Mouse (Mus musculus) midbrain, postnatal 0 days (tissue): ENCODE data around the gene Hist1h4b. TPM values are rescaled to one million over a fixed set of nuclear protein-coding genes. Genes with fewer than 3 reads are reported as not detected.
"Not testable (repeated sequence)": the region's sequence is repeated elsewhere in the genome, so short reads cannot be mapped to it uniquely, and the experiment has no call there.

Experiments used
- ATAC-seq: fragments of 200-750 bp; cut with Nextera tagmentation; 2 replicates; pipeline ENCODE4 v1.8.0; 2017; ENCODE audit warnings: moderate number of reproducible peaks, mild to moderate bottlenecking, moderate TSS enrichment, moderate library complexity; ENCODE audit not compliant: low FRiP score
- DNase-seq: peaks from one replicate; pipeline ENCODE4 v3.0.0-alpha.2; 2015; ENCODE audit warnings: low spot score
- H3K27ac ChIP-seq: fragments of 300-500 bp; sonication (generic); 2 replicates; pipeline ENCODE4 v1.5.1; 2014; ENCODE audit warnings: low read depth, mild to moderate bottlenecking, low read length, mixed read lengths
- H3K27me3 ChIP-seq: fragments of 300-500 bp; sonication (generic); 2 replicates; pipeline ENCODE4 v1.6.1; 2014; ENCODE audit warnings: low read length, control low read depth, mixed read lengths; ENCODE audit not compliant: insufficient read depth
- H3K36me3 ChIP-seq: fragments of 300-500 bp; sonication (generic); 2 replicates; pipeline ENCODE4 v1.6.1; 2014; ENCODE audit warnings: low read length, control low read depth, mixed read lengths; ENCODE audit not compliant: insufficient read depth
- H3K4me1 ChIP-seq: fragments of 300-500 bp; sonication (generic); 2 replicates; pipeline ENCODE4 v1.6.1; 2014; ENCODE audit warnings: mild to moderate bottlenecking, control low read depth, antibody characterized with exemption, low read length, mixed read lengths; ENCODE audit not compliant: insufficient read depth
- H3K4me2 ChIP-seq: fragments of 300-500 bp; sonication (generic); 2 replicates; pipeline ENCODE4 v1.6.1; 2014; ENCODE audit warnings: low read depth, mild to moderate bottlenecking, low read length, mixed read lengths; ENCODE audit not compliant: poor library complexity, severe bottlenecking
- H3K4me3 ChIP-seq: fragments of 300-500 bp; sonication (generic); 2 replicates; pipeline ENCODE4 v1.5.1; 2014; ENCODE audit warnings: low read depth, mild to moderate bottlenecking, low read length, moderate library complexity
- H3K9ac ChIP-seq: fragments of 300-500 bp; sonication (generic); replicated peaks from 2 replicates; pipeline ENCODE4 v1.6.1; 2014; ENCODE audit warnings: mild to moderate bottlenecking, low read length, moderate library complexity, mixed read lengths; ENCODE audit not compliant: poor library complexity, severe bottlenecking
- H3K9me3 ChIP-seq: fragments of 300-500 bp; sonication (generic); 2 replicates; pipeline ENCODE4 v1.6.1; 2016; ENCODE audit warnings: low read length, control low read depth
- CTCF ChIP-seq: IDR thresholded peaks from 2 replicates; pipeline ENCODE4 v1.5.1; 2016; ENCODE audit warnings: antibody characterized with exemption, mild to moderate bottlenecking
- WGBS: fragments of 180-500 bp; shearing (Covaris S2); extraction: QIAGEN DNeasy Blood & Tissue Kit; methylation state at CpG from one replicate; pipeline ENCODE4 v1.1.7; 2014; 5-methylcytosine and 5-hydroxymethylcytosine counted together
- polyA plus RNA-seq: library from polyadenylated mRNA; unstranded; fragments of >200 nt; fragmentation: Nextera tagmentation; extraction: Ambion mirVana; gene quantifications from 2 replicates; pipeline ENCODE4 v1.2.1, GENCODE M21; 2015
- total RNA-seq: library from RNA; depleted of rRNA; stranded (reverse); fragments of >200 nt; gene quantifications from 2 replicates; pipeline ENCODE4 v1.2.3, GENCODE M21; 2014

Gene Hist1h4b
- total and polyA plus RNA-seq, 2 experiments from 2014 or later, result 2.0 to 315 TPM

DNA sequence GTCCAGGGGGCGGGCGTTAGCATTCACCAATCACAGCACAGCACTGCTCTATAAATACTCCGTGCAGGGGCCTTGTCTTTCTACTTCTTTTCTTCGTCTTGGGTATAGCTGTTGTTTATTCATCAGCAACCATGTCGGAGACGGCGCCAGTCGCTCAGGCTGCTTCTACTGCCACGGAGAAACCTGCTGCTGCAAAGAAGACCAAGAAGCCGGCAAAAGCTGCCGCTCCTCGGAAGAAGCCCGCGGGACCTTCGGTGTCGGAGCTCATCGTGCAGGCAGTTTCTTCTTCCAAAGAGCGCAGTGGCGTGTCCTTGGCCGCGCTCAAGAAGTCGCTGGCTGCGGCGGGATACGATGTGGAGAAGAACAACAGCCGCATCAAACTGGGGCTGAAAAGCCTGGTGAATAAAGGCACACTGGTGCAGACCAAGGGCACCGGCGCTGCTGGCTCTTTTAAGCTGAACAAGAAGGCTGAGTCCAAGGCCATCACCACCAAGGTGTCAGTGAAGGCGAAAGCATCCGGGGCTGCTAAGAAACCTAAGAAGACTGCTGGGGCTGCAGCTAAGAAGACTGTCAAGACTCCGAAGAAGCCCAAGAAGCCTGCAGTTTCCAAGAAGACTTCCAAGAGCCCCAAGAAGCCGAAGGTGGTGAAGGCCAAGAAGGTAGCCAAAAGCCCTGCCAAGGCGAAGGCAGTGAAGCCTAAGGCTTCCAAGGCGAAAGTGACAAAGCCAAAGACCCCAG, 6.9 kb downstream of the Hist1h4b start, which contains the start of gene Hist1h1a:
Hist1h1a (plus strand) TSS at position 81 of the 738 bp plus-strand sequence.
- peak within 1 kb of the TSS; percentile 65 for H3K9ac ChIP-seq
- ATAC-seq, result peak; percentile 58
- peak within 1 kb of the TSS; percentile 58 for H3K4me3 ChIP-seq
- H3K36me3 ChIP-seq, result no peaks in the 10 kb centered on the region
- no peaks in the 10 kb centered on the region for H3K27me3 ChIP-seq
- no peak for TF ChIP-seq CTCF
- 2% methylated on average over 34 of the region's 34 CpGs for WGBS
- 0 out of 2 replicates have a peak, but pooled peaks cover 4% of the 10 kb centered on the region for H3K4me1 ChIP-seq
- H3K27ac ChIP-seq, result peak within 1 kb of the TSS; percentile 67
- no peaks in the 10 kb centered on the region for H3K9me3 ChIP-seq
- H3K4me2 ChIP-seq, result peak within 1 kb of the TSS; percentile 82
- DNase-seq, result peak; percentile 96

DNA sequence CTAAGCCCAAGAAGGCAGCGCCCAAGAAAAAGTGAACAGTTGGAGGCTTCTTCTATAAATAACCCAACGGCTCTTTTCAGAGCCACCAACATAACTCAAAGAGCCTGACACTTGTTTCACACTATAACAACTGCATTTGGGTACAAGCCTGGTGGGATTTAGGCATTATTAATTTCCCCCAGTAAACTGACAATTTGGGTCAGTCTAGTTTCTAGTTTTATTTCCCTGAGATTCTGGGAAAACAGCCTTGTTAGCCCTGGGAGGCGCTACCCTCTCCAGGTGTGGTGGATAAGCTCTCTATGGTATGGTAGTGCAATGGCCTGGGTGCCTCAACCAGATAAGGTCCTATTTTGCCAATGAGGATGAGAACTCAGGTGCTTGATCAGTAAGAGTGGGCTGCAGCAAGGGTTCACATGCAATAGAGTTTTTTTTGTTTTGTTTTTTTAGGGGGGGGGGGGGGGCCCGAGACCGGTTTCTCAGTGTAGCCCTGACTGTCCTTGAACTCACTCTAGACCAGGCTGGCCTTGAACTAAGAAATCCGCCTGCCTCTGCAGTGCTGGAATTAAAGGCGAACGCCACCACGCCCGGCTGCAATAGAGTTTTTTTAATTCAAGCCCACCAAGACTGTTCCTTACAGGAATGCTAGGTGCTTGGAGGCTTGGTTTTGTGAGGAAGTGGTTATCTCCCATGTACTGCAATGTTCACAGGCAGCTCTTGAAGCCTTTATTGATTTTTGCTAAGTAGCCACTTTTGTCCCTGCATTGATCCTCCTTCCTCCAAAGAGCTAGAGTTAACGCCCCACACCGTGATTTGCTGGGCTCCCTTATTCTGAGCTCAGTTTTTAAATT, 7.7 kb downstream of the Hist1h4b start:
- Histone ChIP-seq H3K9me3 (no peaks in the 10 kb centered on the region), H3K4me2 (peak overlapping the region; percentile 82), H3K4me1 (0 out of 2 replicates have a peak, but pooled peaks cover 4% of the 10 kb centered on the region), H3K27me3 (no peaks in the 10 kb centered on the region), H3K36me3 (no peaks in the 10 kb centered on the region), H3K9ac (peak overlapping the region; percentile 65; the same call in 1 of the 2 replicates), H3K4me3 (peak overlapping the region; percentile 58), H3K27ac (peak overlapping the region; percentile 67; the same call in 1 of the 2 replicates)
- no peak for ATAC-seq
- 36% methylated on average over 12 of the region's 12 CpGs for WGBS
- no peak for DNase-seq
- no peak for TF ChIP-seq CTCF

DNA sequence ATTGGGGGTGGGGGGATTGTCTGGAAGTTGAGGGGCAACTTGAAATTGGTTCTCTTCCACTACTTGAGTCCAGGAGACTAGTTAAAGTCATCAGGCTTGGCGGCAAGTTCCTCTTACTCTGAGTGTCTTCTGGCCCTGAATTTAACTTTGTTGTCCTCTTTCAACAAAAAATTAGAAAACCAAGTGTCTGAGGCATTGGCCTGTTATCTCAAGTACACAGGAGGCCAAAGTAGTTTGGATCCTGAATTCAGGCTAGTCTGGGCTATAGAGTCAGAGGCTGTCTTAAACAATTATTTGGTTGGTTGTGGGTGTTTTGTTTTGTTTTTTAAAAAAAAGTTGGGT, 8.3 kb downstream of the Hist1h4b start:
- Histone ChIP-seq H3K4me2 (no peak overlapping the region), H3K27me3 (no peaks in the 10 kb centered on the region), H3K4me1 (0 out of 2 replicates have a peak, but pooled peaks cover 4% of the 10 kb centered on the region), H3K9ac (no peak overlapping the region), H3K9me3 (no peaks in the 10 kb centered on the region), H3K36me3 (no peaks in the 10 kb centered on the region), H3K4me3 (no peak overlapping the region), H3K27ac (no peak overlapping the region)
- no peak for TF ChIP-seq CTCF
- no peak for ATAC-seq
- 54% methylated on average over 1 of the region's 1 CpGs for WGBS
- no peak for DNase-seq

DNA sequence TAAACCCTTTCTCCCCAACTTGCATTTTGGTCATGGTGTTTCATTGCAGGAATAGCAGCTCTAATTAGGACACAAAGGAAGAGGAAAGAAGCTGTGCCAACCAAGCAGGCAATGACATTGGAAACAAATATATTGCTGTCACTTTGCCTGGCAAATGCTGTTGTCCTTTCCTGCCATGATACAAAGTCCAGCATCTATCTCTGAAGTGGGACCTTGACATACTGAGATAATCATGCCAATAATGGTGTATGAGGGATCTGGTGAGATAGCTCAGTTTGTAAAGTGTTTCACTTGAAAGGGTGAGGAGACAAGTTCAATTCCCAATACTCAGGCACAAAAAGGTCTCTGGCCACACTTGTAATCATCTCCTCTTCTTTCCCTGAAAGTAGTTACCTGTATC, 10.0 kb downstream of the Hist1h4b start:
- H3K9me3 ChIP-seq, result no peaks in the 10 kb centered on the region
- H3K9ac ChIP-seq, result no peak overlapping the region
- H3K4me2 ChIP-seq, result no peak overlapping the region
- TF ChIP-seq CTCF, result no peak
- no peaks in the 10 kb centered on the region for H3K36me3 ChIP-seq
- no peak for ATAC-seq
- no peaks in the 10 kb centered on the region for H3K27me3 ChIP-seq
- H3K4me3 ChIP-seq, result no peak overlapping the region
- DNase-seq, result no peak
- H3K4me1 ChIP-seq, result 0 out of 2 replicates have a peak, but pooled peaks cover 4% of the 10 kb centered on the region
- no peak overlapping the region for H3K27ac ChIP-seq

DNA sequence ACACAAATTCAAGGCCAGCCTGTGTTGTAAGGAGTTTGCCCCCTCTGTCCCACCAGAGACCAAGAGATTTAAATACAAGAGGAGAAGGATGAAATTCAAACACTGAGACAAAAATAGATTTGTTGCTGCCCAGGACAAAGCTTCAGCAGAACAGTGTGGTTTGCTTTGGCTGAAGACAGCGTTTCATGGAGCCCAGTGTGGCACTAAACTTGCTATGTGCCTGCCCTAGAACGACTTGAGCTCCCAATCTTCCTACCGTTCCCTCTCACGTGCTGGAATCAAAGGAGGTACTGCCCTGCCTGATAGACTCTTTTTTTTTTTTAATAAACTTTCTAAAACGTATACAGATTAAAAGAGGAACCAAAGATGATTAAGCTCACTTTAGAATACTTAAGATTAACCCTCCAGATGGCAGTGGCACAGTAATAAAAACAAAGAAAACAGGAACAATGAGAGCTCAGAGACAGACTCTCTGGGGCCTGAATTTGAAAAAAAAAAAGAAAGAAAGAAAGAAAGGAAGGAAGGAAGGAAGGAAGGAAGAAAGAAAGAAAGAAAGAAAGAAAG, 12.1 kb downstream of the Hist1h4b start:
- no peaks in the 10 kb centered on the region for H3K9me3 ChIP-seq
- no peak overlapping the region for H3K9ac ChIP-seq
- no peaks in the 10 kb centered on the region for H3K27me3 ChIP-seq
- 0 out of 2 replicates have a peak, but pooled peaks cover 8% of the 10 kb centered on the region for H3K4me1 ChIP-seq
- H3K27ac ChIP-seq, result no peak overlapping the region
- no peaks in the 10 kb centered on the region for H3K36me3 ChIP-seq
- no peak for TF ChIP-seq CTCF
- WGBS, result 29% methylated on average over 5 of the region's 5 CpGs
- no peak overlapping the region for H3K4me2 ChIP-seq
- DNase-seq, result no peak
- no peak overlapping the region for H3K4me3 ChIP-seq
- ATAC-seq, result no peak

DNA sequence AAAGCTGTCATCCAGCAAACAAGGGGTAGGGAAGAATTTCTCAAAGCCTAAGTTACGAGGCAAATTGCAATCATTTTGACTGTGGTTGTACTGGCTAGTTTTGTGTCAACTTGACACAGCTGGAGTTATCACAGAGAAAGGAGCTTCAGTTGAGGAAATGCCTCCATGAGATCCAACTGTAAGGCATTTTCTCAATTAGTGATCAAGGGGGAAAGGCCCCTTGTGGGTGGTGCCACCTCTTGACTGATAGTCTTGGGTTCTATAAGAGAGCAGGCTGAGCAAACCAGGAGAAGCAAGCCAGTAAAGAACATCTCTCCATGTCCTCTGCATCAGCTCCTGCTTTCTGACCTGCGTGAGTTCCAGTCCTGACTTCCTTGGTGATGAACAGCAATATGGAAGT, 12.8 kb downstream of the Hist1h4b start, which contains the start of gene Trim38:
Trim38 (plus strand) TSS at position 301 of the 400 bp plus-strand sequence.
- H3K9ac ChIP-seq, H3K27me3 ChIP-seq, H3K4me3 ChIP-seq, H3K4me1 ChIP-seq, H3K9me3 ChIP-seq, DNase-seq, H3K4me2 ChIP-seq, H3K36me3 ChIP-seq, H3K27ac ChIP-seq, ATAC-seq: not testable (repeated sequence)
- 86% methylated on average over 2 of the region's 2 CpGs for WGBS
